Mouse (Mus musculus) ovary, adult 18-20 months (tissue): ENCODE measurements around the gene Sipa1l1.

ENCODE experiments used
- DNase-seq: peaks from one replicate; pipeline ENCODE4 v3.0.0; 2022; ENCODE audit warnings: low spot score, mixed read lengths

The Sipa1l1 gene

GRCm38 (mm10) chr12:82168820-82169533 lies at the start of gene Sipa1l1:
Sipa1l1 (plus strand) TSS chr12:82169320.
- peak; percentile 96 for DNase-seq

- DNase-seq: no peak
These were observed 47.2 kb upstream of the Sipa1l1 start for GRCm38 (mm10) chr12:82121947-82122346.

GRCm38 (mm10) chr12:82122450-82123249 lies 46.5 kb upstream of the Sipa1l1 start:
- DNase-seq: no peak

GRCm38 (mm10) chr12:82126796-82127195 lies 42.3 kb upstream of the Sipa1l1 start:
- no peak for DNase-seq

- no peak for DNase-seq
These were observed 29.6 kb upstream of the Sipa1l1 start for GRCm38 (mm10) chr12:82139234-82140166.

GRCm38 (mm10) chr12:82143371-82143770 lies 25.7 kb upstream of the Sipa1l1 start:
- DNase-seq: no peak

GRCm38 (mm10) chr12:82145173-82145572 lies 23.9 kb upstream of the Sipa1l1 start:
- no peak for DNase-seq

- DNase-seq: no peak
These were observed 22.0 kb upstream of the Sipa1l1 start for GRCm38 (mm10) chr12:82147021-82147693.

- DNase-seq: no peak
These were observed 20.7 kb upstream of the Sipa1l1 start for GRCm38 (mm10) chr12:82148328-82148930.

- no peak for DNase-seq
These were observed 18.1 kb upstream of the Sipa1l1 start for GRCm38 (mm10) chr12:82151019-82151418.

- no peak for DNase-seq
These were observed 14.6 kb upstream of the Sipa1l1 start for GRCm38 (mm10) chr12:82154527-82154926.

GRCm38 (mm10) chr12:82158516-82158915 lies 10.6 kb upstream of the Sipa1l1 start:
- no peak for DNase-seq

GRCm38 (mm10) chr12:82159372-82159771 lies 9.7 kb upstream of the Sipa1l1 start:
- no peak for DNase-seq

GRCm38 (mm10) chr12:82165651-82166050 lies 3.5 kb upstream of the Sipa1l1 start:
- no peak for DNase-seq

- no peak for DNase-seq
These were observed 3.0 kb upstream of the Sipa1l1 start for GRCm38 (mm10) chr12:82166101-82166571.

GRCm38 (mm10) chr12:82169571-82170431 lies 681 bp downstream of the Sipa1l1 start:
- DNase-seq: peak; percentile 31

- DNase-seq: no peak
These were observed 1.6 kb downstream of the Sipa1l1 start for GRCm38 (mm10) chr12:82170461-82171279.

- DNase-seq: no peak
These were observed 2.5 kb downstream of the Sipa1l1 start for GRCm38 (mm10) chr12:82171591-82171990.

GRCm38 (mm10) chr12:82173623-82174022 lies 4.5 kb downstream of the Sipa1l1 start:
- DNase-seq: no peak
